Mouse (Mus musculus) regulatory T cell (primary cell): ENCODE results near the gene Sgsm1.

Experiments
- in situ Hi-C: fragments of 300-600 bp; cut with MboI, MseI; formaldehyde crosslinking; loops from one replicate; pipeline ENCODE4 v1.15.1; 2025; ENCODE audit warnings: high pct_unique_total_duplicates

Gene Sgsm1

GRCm38 (mm10) chr5:113310377-113311003 lies at the start of gene Sgsm1:
Gene Sgsm1, minus strand, starts transcription at chr5:113310786.
- in situ Hi-C loops = no loop called here

GRCm38 (mm10) chr5:113358833-113359232 lies 48.2 kb upstream of the Sgsm1 start:
- in situ Hi-C loops = no loop called here

GRCm38 (mm10) chr5:113357656-113358055 lies 47.1 kb upstream of the Sgsm1 start:
- in situ Hi-C loops = no loop called here

GRCm38 (mm10) chr5:113357186-113357585 lies 46.6 kb upstream of the Sgsm1 start, which contains the start of gene Aym1:
Gene Aym1, plus strand, starts transcription at chr5:113357294.
- in situ Hi-C loops = no loop called here

GRCm38 (mm10) chr5:113354311-113354710 lies 43.7 kb upstream of the Sgsm1 start:
- in situ Hi-C loops = no loop called here

- in situ Hi-C loops = no loop called here
Measured at GRCm38 (mm10) chr5:113352636-113353035, 42.0 kb upstream of the Sgsm1 start.

- in situ Hi-C loops = no loop called here
Measured at GRCm38 (mm10) chr5:113351768-113352167, 41.2 kb upstream of the Sgsm1 start.

- in situ Hi-C loops = loop anchor here (10.0 kb wide), 1 partner anchor 1505 kb away; the partner anchor contains the start of genes 4930519G04Rik and Gm9936
Measured at GRCm38 (mm10) chr5:113349810-113350209, 39.2 kb upstream of the Sgsm1 start.

GRCm38 (mm10) chr5:113349226-113349625 lies 38.6 kb upstream of the Sgsm1 start:
- in situ Hi-C loops = loop anchor here (10.0 kb wide), 1 partner anchor 1506 kb away; the partner anchor contains the start of genes 4930519G04Rik and Gm9936

- in situ Hi-C loops = loop anchor here (10.0 kb wide), 1 partner anchor 1506 kb away; the partner anchor contains the start of genes 4930519G04Rik and Gm9936
Measured at GRCm38 (mm10) chr5:113348597-113348996, 38.0 kb upstream of the Sgsm1 start.

GRCm38 (mm10) chr5:113347593-113347992 lies 37.0 kb upstream of the Sgsm1 start:
- in situ Hi-C loops = loop anchor here (10.0 kb wide), 1 partner anchor 1507 kb away; the partner anchor contains the start of genes 4930519G04Rik and Gm9936

- in situ Hi-C loops = loop anchor here (10.0 kb wide), 1 partner anchor 1508 kb away; the partner anchor contains the start of genes 4930519G04Rik and Gm9936
Measured at GRCm38 (mm10) chr5:113346651-113347050, 36.1 kb upstream of the Sgsm1 start.

- in situ Hi-C loops = loop anchor here (10.0 kb wide), 1 partner anchor 1509 kb away; the partner anchor contains the start of genes 4930519G04Rik and Gm9936
Measured at GRCm38 (mm10) chr5:113345781-113346180, 35.2 kb upstream of the Sgsm1 start.

GRCm38 (mm10) chr5:113344635-113345386 lies 34.2 kb upstream of the Sgsm1 start:
- in situ Hi-C loops = loop anchor here (10.0 kb wide), 1 partner anchor 1510 kb away; the partner anchor contains the start of genes 4930519G04Rik and Gm9936

- in situ Hi-C loops = no loop called here
Measured at GRCm38 (mm10) chr5:113336281-113336680, 25.7 kb upstream of the Sgsm1 start.

GRCm38 (mm10) chr5:113335732-113336131 lies 25.1 kb upstream of the Sgsm1 start:
- in situ Hi-C loops = no loop called here

- in situ Hi-C loops = no loop called here
Measured at GRCm38 (mm10) chr5:113334621-113335530, 24.3 kb upstream of the Sgsm1 start.

GRCm38 (mm10) chr5:113332899-113333298 lies 22.3 kb upstream of the Sgsm1 start:
- in situ Hi-C loops = no loop called here

GRCm38 (mm10) chr5:113332239-113332638 lies 21.7 kb upstream of the Sgsm1 start:
- in situ Hi-C loops = no loop called here

- in situ Hi-C loops = no loop called here
Measured at GRCm38 (mm10) chr5:113330202-113330601, 19.6 kb upstream of the Sgsm1 start.

GRCm38 (mm10) chr5:113329463-113329862 lies 18.9 kb upstream of the Sgsm1 start:
- in situ Hi-C loops = no loop called here
